Mouse (Mus musculus): ENCODE results near the gene Nudt8.
"Not testable (repeated sequence)": the region's sequence is repeated elsewhere in the genome, so short reads cannot be mapped to it uniquely, and the experiment has no call there.

DNA sequence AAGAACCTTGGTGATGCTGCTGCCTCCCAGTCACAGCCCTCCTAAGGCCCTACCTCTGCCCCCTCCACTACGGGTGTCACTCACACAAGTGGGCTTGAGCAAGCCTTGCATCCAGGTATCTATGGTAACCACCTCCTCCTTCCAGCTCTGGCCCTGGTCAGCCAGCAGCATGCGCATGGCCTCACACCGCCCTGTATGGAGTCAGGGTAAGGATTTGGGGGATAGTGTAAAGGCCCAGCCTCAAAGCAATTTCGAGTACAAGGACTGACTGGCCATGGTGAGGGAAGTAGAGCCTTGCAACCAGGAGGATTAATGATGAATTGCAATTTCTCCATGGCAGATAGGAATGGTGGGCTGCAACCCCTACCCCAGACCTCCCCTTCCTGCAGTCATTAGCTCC, 41.1 kb downstream of the Nudt8 start:
- TF ChIP-seq CTCF (conservative IDR thresholded peaks at IDR 0.05; ENCODE audit: insufficient read depth, insufficient read length, low read depth, low read length); POLR2A (IDR thresholded peaks at IDR 0.05; ENCODE audit: low read depth, low read length): not testable (repeated sequence)
